Mouse (Mus musculus) thymus, postnatal 25 days (tissue): ENCODE data around the gene Nemf.
"Not testable (repeated sequence)": the region's sequence is repeated elsewhere in the genome, so short reads cannot be mapped to it uniquely, and the experiment has no call there.

Experiments
- DNase-seq: peaks from one replicate; pipeline ENCODE4 v3.0.0; 2022

Nemf gene

GRCm38 (mm10) chr12:69356546-69357299 lies at the start of gene Nemf:
Nemf (minus strand) TSS chr12:69357165.
- peak; percentile 81 for DNase-seq

GRCm38 (mm10) chr12:69402594-69403167 lies 45.7 kb upstream of the Nemf start:
- no peak for DNase-seq

GRCm38 (mm10) chr12:69402100-69402499 lies 45.1 kb upstream of the Nemf start:
- DNase-seq = no peak

GRCm38 (mm10) chr12:69400871-69401286 lies 43.9 kb upstream of the Nemf start:
- DNase-seq = no peak

- no peak for DNase-seq
These were observed 43.4 kb upstream of the Nemf start for GRCm38 (mm10) chr12:69400367-69400766.

- no peak for DNase-seq
These were observed 37.5 kb upstream of the Nemf start for GRCm38 (mm10) chr12:69394456-69394855.

- DNase-seq = no peak
These were observed 36.1 kb upstream of the Nemf start for GRCm38 (mm10) chr12:69393076-69393475.

GRCm38 (mm10) chr12:69390000-69390698 lies 33.2 kb upstream of the Nemf start:
- no peak for DNase-seq

- DNase-seq = no peak
These were observed 32.4 kb upstream of the Nemf start for GRCm38 (mm10) chr12:69389273-69389938.

GRCm38 (mm10) chr12:69388321-69388869 lies 31.4 kb upstream of the Nemf start:
- no peak for DNase-seq

- not testable (repeated sequence) for DNase-seq
These were observed 29.3 kb upstream of the Nemf start for GRCm38 (mm10) chr12:69386281-69386732.

- DNase-seq = no peak
These were observed 28.7 kb upstream of the Nemf start for GRCm38 (mm10) chr12:69385542-69386280.

GRCm38 (mm10) chr12:69384606-69385005 lies 27.6 kb upstream of the Nemf start:
- DNase-seq = no peak

- no peak for DNase-seq
These were observed 25.9 kb upstream of the Nemf start for GRCm38 (mm10) chr12:69382880-69383279.

- DNase-seq = no peak
These were observed 21.8 kb upstream of the Nemf start for GRCm38 (mm10) chr12:69378558-69379454.

- DNase-seq = not testable (repeated sequence)
These were observed 20.7 kb upstream of the Nemf start for GRCm38 (mm10) chr12:69377636-69378035.

- no peak for DNase-seq
These were observed 20.2 kb upstream of the Nemf start for GRCm38 (mm10) chr12:69377188-69377587.

- no peak for DNase-seq
These were observed 19.2 kb upstream of the Nemf start for GRCm38 (mm10) chr12:69376132-69376531.

- peak; percentile 32 for DNase-seq
These were observed 17.1 kb upstream of the Nemf start for GRCm38 (mm10) chr12:69373850-69374766.
